Mouse (Mus musculus): ENCODE data around the gene Ankrd39. TPM values are rescaled to one million over a fixed set of nuclear protein-coding genes. Genes with fewer than 3 reads are reported as not detected.

The Ankrd39 gene
- polyA plus RNA-seq, 1 experiment from 2014 or later, result 23.3 TPM

DNA sequence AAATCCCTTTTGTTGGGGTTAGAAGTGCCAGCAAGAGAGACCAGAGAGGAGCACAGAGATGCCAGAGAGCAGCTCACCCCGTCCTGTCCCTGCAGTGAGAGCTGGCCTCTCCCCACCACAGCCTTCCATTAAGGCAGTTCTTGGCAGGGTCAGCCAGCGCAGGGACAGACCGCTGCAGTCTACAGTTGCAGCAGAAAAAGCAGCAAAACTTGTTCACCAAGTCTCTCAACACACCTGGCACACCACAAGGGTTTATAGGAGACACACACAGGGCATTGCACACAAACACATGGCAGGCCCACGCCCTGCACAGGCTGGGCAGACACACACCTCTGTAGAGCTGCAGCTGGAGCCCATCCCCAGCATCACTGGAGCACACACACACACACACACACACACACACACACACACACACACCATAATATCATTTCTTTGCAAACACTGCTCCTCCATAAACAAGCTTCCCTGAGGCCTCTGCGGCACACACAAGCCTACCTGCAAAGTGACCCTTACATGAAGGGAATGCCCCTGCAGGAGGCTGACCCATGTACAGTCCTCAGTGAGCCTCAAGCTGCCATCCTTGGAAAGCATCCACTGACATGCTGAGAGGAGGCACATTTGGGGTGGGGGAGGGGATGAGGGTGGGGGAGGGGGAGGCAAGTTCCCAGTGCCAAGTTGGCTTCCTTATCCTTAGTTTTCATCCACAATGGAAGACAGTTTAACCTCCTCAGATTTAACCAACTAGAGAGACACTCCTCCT lies 27.1 kb upstream of the Ankrd39 start:
- no peak overlapping the region for H3K4me3 ChIP-seq (ENCODE audit: low read length)
- no peaks in the 10 kb centered on the region for H3K9me3 ChIP-seq (ENCODE audit: control insufficient read depth, low read length)
- WGBS, result 57% methylated on average over 5 of the region's 5 CpGs
- H3K4me2 ChIP-seq (ENCODE audit: low read depth, low read length), result no peak overlapping the region
- H3K27me3 ChIP-seq (ENCODE audit: control insufficient read depth, insufficient read depth, low read depth, low read length), result no peaks in the 10 kb centered on the region
- H3K36me3 ChIP-seq (ENCODE audit: control insufficient read depth, insufficient read depth, low read length), result no peaks in the 10 kb centered on the region
- H3K4me1 ChIP-seq (replicated peaks; ENCODE audit: control insufficient read depth, insufficient read depth, low read length), result peaks cover 46% of the 10 kb centered on the region
- H3K27ac ChIP-seq (ENCODE audit: low read length), result peak overlapping the region; percentile 72
- 0 out of 2 replicates have a peak overlapping the region, but pooled peaks have one; percentile 21 for H3K9ac ChIP-seq (ENCODE audit: low read length)
- ATAC-seq (ENCODE audit: low read depth), result peak; percentile 25

DNA sequence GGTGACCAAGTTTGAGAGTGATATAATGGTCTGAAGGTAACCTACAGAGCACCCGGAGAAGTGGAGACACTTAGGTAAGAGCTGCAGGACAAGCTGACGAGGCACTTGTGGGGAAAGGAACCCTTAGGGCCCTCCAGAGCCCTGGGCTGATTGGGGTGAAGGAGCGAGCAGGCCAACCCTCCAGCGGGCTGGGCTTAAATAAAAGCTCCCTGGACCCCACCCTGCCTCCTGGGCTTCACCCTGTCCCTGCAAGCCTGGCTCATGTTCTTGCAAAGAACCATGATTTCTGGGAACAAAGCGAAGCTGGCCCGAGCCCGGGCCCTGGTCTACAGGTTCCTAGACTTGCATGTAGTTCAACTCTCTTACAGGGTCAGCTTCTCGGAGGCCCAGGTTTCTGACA lies 26.3 kb upstream of the Ankrd39 start:
- H3K4me3 ChIP-seq (ENCODE audit: low read length), result no peak overlapping the region
- no peaks in the 10 kb centered on the region for H3K36me3 ChIP-seq (ENCODE audit: control insufficient read depth, insufficient read depth, low read length)
- H3K4me1 ChIP-seq (replicated peaks; ENCODE audit: control insufficient read depth, insufficient read depth, low read length), result peaks cover 54% of the 10 kb centered on the region
- peak overlapping the region; percentile 72 for H3K27ac ChIP-seq (ENCODE audit: low read length)
- H3K9ac ChIP-seq (ENCODE audit: low read length), result 0 out of 2 replicates have a peak overlapping the region, but pooled peaks have one; percentile 21
- ATAC-seq (ENCODE audit: low read depth), result peak; percentile 24; the same call in 1 of the 2 replicates
- WGBS, result 66% methylated on average over 8 of the region's 8 CpGs
- H3K9me3 ChIP-seq (ENCODE audit: control insufficient read depth, low read length), result no peaks in the 10 kb centered on the region
- H3K27me3 ChIP-seq (ENCODE audit: control insufficient read depth, insufficient read depth, low read depth, low read length), result no peaks in the 10 kb centered on the region
- H3K4me2 ChIP-seq (ENCODE audit: low read depth, low read length), result no peak overlapping the region

DNA sequence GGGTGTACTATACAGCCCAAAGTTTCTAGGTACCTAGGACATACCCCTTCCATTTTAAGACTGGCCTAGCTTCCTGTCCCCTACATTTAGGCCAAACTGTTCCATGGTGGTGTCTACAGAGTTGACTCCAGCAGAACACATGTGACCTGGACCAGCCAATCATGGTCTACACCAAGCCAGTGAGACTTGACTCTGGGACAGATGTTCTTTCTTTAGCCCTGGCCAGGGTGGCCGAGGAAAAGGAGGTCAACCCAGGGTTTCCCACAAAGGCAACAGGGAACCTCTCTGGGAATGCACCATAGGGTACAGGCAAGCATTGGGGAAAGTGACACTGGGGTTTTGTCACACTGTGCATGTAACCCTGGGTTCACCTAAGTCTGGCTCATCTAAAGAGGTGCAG lies 25.5 kb upstream of the Ankrd39 start:
- Histone ChIP-seq H3K4me2 (ENCODE audit: low read depth, low read length) (no peak overlapping the region), H3K4me1 (replicated peaks; ENCODE audit: control insufficient read depth, insufficient read depth, low read length) (peaks cover 62% of the 10 kb centered on the region), H3K9ac (ENCODE audit: low read length) (no peak overlapping the region), H3K4me3 (ENCODE audit: low read length) (no peak overlapping the region), H3K9me3 (ENCODE audit: control insufficient read depth, low read length) (no peaks in the 10 kb centered on the region), H3K27me3 (ENCODE audit: control insufficient read depth, insufficient read depth, low read depth, low read length) (no peaks in the 10 kb centered on the region), H3K36me3 (ENCODE audit: control insufficient read depth, insufficient read depth, low read length) (no peaks in the 10 kb centered on the region), H3K27ac (ENCODE audit: low read length) (no peak overlapping the region)
- no peak for ATAC-seq (ENCODE audit: low read depth)
- WGBS, result 70% methylated on average over 1 of the region's 1 CpGs

DNA sequence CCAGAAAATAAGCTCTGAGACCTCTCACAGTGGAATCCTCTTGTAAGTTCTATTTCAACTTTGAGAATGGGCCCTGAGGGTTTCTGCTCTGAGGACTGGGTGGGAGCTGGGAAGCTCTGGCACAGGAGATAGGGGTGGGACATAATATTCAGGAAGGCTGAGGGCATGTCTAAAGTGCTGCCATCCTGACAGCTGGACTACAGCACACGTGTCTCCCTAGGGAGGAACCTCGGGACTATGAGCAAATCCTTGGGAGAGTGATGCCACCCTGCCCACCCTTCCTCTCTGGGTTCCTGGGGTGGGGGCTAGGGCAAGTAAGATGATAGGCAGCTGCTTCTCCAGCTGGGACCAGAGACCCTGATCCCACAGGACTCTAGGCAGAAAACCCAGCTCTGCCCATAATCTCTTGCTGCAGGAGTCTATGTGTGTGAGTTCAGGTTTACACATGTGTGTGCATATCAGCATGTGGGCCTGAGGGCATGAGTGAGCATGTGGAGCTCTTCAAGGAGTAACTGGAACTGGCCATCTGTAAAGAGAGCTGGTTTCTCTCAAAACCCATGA lies 25.0 kb upstream of the Ankrd39 start:
- no peaks in the 10 kb centered on the region for H3K9me3 ChIP-seq (ENCODE audit: control insufficient read depth, low read length)
- no peaks in the 10 kb centered on the region for H3K27me3 ChIP-seq (ENCODE audit: control insufficient read depth, insufficient read depth, low read depth, low read length)
- H3K4me3 ChIP-seq (ENCODE audit: low read length), result no peak overlapping the region
- H3K4me1 ChIP-seq (replicated peaks; ENCODE audit: control insufficient read depth, insufficient read depth, low read length), result peaks cover 62% of the 10 kb centered on the region
- ATAC-seq (ENCODE audit: low read depth), result no peak
- no peaks in the 10 kb centered on the region for H3K36me3 ChIP-seq (ENCODE audit: control insufficient read depth, insufficient read depth, low read length)
- 59% methylated on average over 2 of the region's 2 CpGs for WGBS
- H3K9ac ChIP-seq (ENCODE audit: low read length), result no peak overlapping the region
- peak overlapping the region; percentile 28; the same call in 1 of the 2 replicates for H3K27ac ChIP-seq (ENCODE audit: low read length)
- H3K4me2 ChIP-seq (ENCODE audit: low read depth, low read length), result no peak overlapping the region

DNA sequence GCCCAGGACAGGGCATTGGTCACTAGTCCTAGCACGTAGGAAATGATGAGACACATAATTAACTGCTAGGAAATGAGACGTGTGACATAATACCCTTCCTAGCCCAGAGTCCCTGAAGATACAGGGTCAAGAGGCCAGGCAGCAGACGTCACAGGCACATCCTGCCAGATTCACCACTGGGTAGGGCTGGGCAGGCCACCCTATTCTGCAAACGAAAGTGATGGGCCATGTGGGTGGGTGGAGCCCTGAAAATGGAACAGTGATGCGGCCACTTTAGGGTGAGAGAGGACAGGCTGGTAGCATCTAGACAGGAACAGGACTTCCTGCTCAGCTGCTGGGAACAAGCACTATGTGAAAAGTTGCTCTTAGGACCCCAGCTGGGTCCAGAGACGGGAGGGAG lies 24.4 kb upstream of the Ankrd39 start:
- no peaks in the 10 kb centered on the region for H3K9me3 ChIP-seq (ENCODE audit: control insufficient read depth, low read length)
- peak overlapping the region; percentile 28; the same call in 1 of the 2 replicates for H3K27ac ChIP-seq (ENCODE audit: low read length)
- WGBS, result 46% methylated on average over 6 of the region's 6 CpGs
- H3K4me3 ChIP-seq (ENCODE audit: low read length), result no peak overlapping the region
- no peaks in the 10 kb centered on the region for H3K36me3 ChIP-seq (ENCODE audit: control insufficient read depth, insufficient read depth, low read length)
- no peak overlapping the region for H3K9ac ChIP-seq (ENCODE audit: low read length)
- ATAC-seq (ENCODE audit: low read depth), result peak; percentile 16; the same call in 1 of the 2 replicates
- no peak overlapping the region for H3K4me2 ChIP-seq (ENCODE audit: low read depth, low read length)
- no peaks in the 10 kb centered on the region for H3K27me3 ChIP-seq (ENCODE audit: control insufficient read depth, insufficient read depth, low read depth, low read length)
- H3K4me1 ChIP-seq (replicated peaks; ENCODE audit: control insufficient read depth, insufficient read depth, low read length), result peaks cover 61% of the 10 kb centered on the region

DNA sequence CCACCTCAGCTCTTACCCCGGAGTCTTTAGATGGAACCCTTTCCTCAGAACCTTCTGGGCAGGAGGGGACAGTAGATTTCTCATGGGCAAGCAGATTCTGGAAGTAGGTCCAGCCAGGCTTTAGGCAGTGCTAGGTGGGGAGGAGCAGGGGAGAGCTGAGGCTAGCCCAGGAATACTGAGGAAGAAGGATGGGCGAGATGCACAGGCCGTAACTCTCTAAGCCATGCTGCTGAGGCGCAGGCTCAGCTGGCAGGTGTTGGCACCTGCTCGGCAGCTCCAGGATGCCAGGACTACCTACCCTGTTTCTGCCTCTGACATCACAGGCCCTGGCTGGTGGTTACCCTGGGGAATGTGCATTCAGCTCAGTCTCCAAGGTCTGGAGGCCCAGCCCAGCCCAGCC lies 23.1 kb upstream of the Ankrd39 start:
- peak overlapping the region; percentile 17; the same call in 1 of the 2 replicates for H3K27ac ChIP-seq (ENCODE audit: low read length)
- no peaks in the 10 kb centered on the region for H3K9me3 ChIP-seq (ENCODE audit: control insufficient read depth, low read length)
- H3K9ac ChIP-seq (ENCODE audit: low read length), result no peak overlapping the region
- no peak overlapping the region for H3K4me3 ChIP-seq (ENCODE audit: low read length)
- peak; percentile 21; the same call in 1 of the 2 replicates for ATAC-seq (ENCODE audit: low read depth)
- H3K36me3 ChIP-seq (ENCODE audit: control insufficient read depth, insufficient read depth, low read length), result no peaks in the 10 kb centered on the region
- WGBS, result 84% methylated on average over 5 of the region's 5 CpGs
- H3K4me1 ChIP-seq (replicated peaks; ENCODE audit: control insufficient read depth, insufficient read depth, low read length), result peaks cover 54% of the 10 kb centered on the region
- no peak overlapping the region for H3K4me2 ChIP-seq (ENCODE audit: low read depth, low read length)
- H3K27me3 ChIP-seq (ENCODE audit: control insufficient read depth, insufficient read depth, low read depth, low read length), result no peaks in the 10 kb centered on the region

DNA sequence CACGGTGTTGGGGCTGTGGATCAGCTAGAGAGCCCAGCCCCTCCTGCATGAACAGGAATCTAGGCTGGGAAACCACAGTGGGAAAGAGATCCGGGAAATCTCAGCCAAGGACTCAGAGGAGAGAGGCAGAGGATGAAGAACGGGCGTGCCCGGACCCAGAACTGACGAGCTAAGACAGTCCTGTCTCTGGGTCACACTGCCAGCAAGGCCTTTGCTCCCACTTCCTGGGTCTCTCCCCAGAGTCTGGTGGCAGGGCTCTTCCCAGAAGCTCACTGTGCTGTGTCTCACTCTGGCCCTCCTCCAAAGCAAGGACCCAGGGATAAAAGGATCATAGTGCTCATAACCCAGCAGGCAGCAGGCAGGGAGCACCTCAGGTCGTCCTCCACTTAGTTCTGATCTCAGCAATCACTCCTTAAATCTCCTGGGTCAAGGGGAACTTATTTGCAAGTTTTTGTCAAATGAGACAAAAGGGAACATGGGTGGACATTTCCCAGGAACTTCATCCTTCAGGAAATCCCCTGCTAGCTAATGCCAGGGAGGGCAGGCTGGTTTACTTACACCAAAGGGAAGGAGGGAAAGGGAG lies 22.5 kb upstream of the Ankrd39 start:
- Histone ChIP-seq H3K4me1 (replicated peaks; ENCODE audit: control insufficient read depth, insufficient read depth, low read length) (peaks cover 50% of the 10 kb centered on the region), H3K9me3 (ENCODE audit: control insufficient read depth, low read length) (no peaks in the 10 kb centered on the region), H3K4me3 (ENCODE audit: low read length) (no peak overlapping the region), H3K9ac (ENCODE audit: low read length) (no peak overlapping the region), H3K27me3 (ENCODE audit: control insufficient read depth, insufficient read depth, low read depth, low read length) (no peaks in the 10 kb centered on the region), H3K36me3 (ENCODE audit: control insufficient read depth, insufficient read depth, low read length) (no peaks in the 10 kb centered on the region), H3K27ac (ENCODE audit: low read length) (peak overlapping the region; percentile 72), H3K4me2 (ENCODE audit: low read depth, low read length) (no peak overlapping the region)
- whole genome bisulfite sequencing, result 39% methylated on average over 7 of the region's 7 CpGs
- no peak for ATAC-seq (ENCODE audit: low read depth)

DNA sequence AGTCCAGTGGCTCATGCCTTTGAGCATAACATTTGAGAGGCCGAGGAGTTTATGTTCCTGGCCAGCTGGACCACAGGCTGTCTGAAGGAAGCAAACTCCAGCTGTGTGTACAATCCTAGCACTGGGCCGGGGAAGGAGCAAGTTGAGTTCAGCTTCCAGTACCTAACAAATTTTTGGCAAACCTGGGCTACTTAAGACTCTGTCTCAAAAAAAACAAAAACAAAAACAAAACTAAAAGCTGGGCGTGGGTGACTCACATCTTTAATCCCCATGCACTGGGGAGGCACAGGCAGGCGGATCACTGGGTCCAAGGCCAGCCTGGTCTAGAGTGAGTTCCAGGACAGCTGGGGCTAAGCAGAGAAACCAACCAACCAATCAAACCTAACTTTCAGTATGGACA lies 21.5 kb upstream of the Ankrd39 start:
- H3K27ac ChIP-seq (ENCODE audit: low read length), result peak overlapping the region; percentile 72
- ATAC-seq (ENCODE audit: low read depth), result no peak
- H3K27me3 ChIP-seq (ENCODE audit: control insufficient read depth, insufficient read depth, low read depth, low read length), result no peaks in the 10 kb centered on the region
- no peak overlapping the region for H3K4me2 ChIP-seq (ENCODE audit: low read depth, low read length)
- H3K9ac ChIP-seq (ENCODE audit: low read length), result 0 out of 2 replicates have a peak overlapping the region, but pooled peaks have one; percentile 2
- H3K4me1 ChIP-seq (replicated peaks; ENCODE audit: control insufficient read depth, insufficient read depth, low read length), result peaks cover 41% of the 10 kb centered on the region
- H3K4me3 ChIP-seq (ENCODE audit: low read length), result no peak overlapping the region
- H3K9me3 ChIP-seq (ENCODE audit: control insufficient read depth, low read length), result no peaks in the 10 kb centered on the region
- WGBS, result 46% methylated on average over 4 of the region's 4 CpGs
- H3K36me3 ChIP-seq (ENCODE audit: control insufficient read depth, insufficient read depth, low read length), result no peaks in the 10 kb centered on the region

All from lung, embryonic 16.5 days (tissue).